Mouse (Mus musculus): ENCODE measurements around the gene Garnl3. TPM values are rescaled to one million over a fixed set of nuclear protein-coding genes. Genes with fewer than 3 reads are reported as not detected.

The Garnl3 gene
- total RNA-seq, 2 experiments from 2014 or later: not detected

DNA sequence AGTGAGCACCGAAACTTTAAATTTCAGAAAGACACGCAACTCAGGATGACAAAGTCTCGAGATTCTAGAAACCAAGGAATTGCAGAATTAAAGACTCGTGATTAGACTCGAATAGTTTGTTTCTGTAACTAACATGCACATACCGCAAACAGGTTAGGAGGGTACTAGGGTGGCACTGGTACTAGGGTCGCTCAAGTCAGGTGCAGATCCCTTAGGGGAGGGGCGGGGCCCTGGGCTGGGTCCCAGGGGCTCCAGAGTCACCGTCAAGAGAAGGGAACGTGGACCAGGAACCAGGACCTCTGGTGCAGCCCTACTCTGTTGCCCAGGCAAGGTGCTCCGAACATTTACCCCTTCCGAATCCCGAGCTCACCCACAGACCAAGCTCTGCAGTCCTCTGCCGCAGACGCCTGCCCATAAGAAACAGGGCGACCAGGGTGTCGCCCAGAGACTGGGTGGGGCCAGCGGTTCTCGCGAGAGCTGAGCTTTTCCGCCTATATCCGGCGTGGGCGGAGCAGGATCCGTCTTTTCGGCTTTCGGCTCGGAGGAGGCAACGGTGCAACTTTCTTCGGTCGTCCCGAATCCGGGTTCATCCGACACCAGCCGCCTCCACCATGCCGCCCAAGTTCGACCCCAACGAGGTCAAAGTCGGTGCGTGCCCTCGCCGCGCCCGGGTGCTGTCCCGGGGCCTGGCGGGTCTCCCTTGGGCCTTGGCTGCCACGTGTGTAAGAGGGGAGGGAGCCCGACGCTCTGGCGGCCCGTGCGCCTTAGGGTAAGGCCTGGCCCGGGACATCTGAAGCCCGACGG, 170.1 kb downstream of the Garnl3 start, which contains the start of the genes Rpl12 and Lrsam1:
TSS of gene Rpl12 (plus strand) at position 368 of the 804 bp plus-strand sequence.
TSS of gene Lrsam1 (minus strand) at position 423 of the 804 bp plus-strand sequence.
- ATAC-seq (replicated peaks; ENCODE audit: low FRiP score, poor library complexity, severe bottlenecking): peak; percentile 95

GRCm38 (mm10) chr2:32960273-32960672, 171.2 kb downstream of the Garnl3 start:
- ATAC-seq (replicated peaks; ENCODE audit: low FRiP score, poor library complexity, severe bottlenecking): no peak

DNA sequence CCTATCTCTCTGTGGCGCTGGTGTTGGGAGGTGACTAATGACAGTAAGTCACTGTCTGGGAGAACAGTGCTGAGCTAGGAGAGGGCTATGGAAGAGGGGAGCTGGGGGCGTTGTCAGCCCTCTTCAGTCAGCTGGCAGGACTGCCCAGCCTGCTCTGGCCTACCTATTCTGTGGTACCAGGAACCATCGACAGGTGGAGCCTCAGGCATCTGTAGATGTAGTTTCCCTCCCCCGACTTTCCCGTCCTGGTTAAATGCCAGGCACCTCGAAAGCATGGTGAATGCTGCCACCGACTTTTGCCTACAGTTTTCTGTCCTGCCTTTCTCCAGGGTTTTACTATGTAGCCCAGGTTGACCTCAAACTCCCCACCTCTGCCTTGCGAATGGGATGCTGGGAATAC, 174.1 kb downstream of the Garnl3 start:
- no peak for ATAC-seq (replicated peaks; ENCODE audit: low FRiP score, poor library complexity, severe bottlenecking)

- no peak for ATAC-seq (replicated peaks; ENCODE audit: low FRiP score, poor library complexity, severe bottlenecking)
Measured at GRCm38 (mm10) chr2:32954581-32954980, 176.9 kb downstream of the Garnl3 start.

- no peak for ATAC-seq (replicated peaks; ENCODE audit: low FRiP score, poor library complexity, severe bottlenecking)
Measured at GRCm38 (mm10) chr2:32947454-32947853, 184.0 kb downstream of the Garnl3 start.

DNA sequence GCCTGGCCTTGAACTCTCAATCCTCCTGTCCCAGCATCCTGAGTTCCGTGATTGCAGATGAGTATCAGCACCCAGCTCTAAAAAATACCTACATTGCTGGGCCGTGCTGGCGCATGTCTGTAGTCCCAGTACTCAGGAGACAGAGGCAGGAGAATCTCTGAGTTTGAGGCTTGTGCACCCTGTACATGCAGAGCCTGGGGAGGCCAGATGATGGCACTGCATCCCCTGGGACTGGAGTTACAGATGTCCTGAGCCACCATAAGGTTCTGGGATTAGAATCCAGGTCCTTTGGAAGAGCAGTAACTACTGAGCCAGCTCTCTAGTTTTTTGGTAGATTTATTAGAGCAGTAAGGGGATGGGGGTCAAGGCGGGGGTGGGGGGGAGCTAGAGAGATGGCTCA, 191.0 kb downstream of the Garnl3 start:
- no peak for ATAC-seq (replicated peaks; ENCODE audit: low FRiP score, poor library complexity, severe bottlenecking)

DNA sequence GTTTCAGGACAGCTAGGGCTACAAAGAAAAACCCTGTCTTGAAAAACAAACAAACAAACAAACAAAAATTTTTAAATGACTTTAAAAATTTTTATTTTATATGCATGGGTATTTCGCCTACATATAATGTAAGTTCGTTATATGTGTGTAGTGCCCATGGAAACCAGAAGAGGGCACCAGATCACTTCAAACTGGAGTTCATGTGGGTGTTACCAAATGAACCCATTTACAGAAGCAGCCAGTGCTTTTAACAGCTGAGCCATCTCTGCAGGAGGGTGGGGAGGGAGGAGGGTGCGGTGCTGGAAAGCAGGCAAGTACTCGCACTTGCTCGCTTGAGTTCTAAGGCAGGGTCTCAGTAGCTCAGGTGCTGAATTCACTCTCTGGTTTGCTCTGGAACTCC, 192.0 kb downstream of the Garnl3 start:
- peak; percentile 64 for ATAC-seq (replicated peaks; ENCODE audit: low FRiP score, poor library complexity, severe bottlenecking)

GRCm38 (mm10) chr2:32938741-32939140, 192.7 kb downstream of the Garnl3 start:
- no peak for ATAC-seq (replicated peaks; ENCODE audit: low FRiP score, poor library complexity, severe bottlenecking)

Other genes starting within 250 kb of the Garnl3 start
- 305 and 430 TPM in 2 replicates for gene Rpl12, start 170.1 kb downstream of the Garnl3 start, total RNA-seq (2015; ENCODE audit: low replicate concordance)
- gene Rpl12, start 170.1 kb downstream of the Garnl3 start, total RNA-seq (2017; ENCODE audit: low replicate concordance): 287 and 320 TPM in 2 replicates
- gene Lrsam1, start 170.0 kb downstream of the Garnl3 start, total RNA-seq (2015; ENCODE audit: low replicate concordance): 3.1 and 6.5 TPM in 2 replicates
- gene Lrsam1, start 170.0 kb downstream of the Garnl3 start, total RNA-seq (2017; ENCODE audit: low replicate concordance): 1.7 and 3.5 TPM in 2 replicates
- 1.2 and 2.3 TPM in 2 replicates for gene Slc2a8, start 149.6 kb downstream of the Garnl3 start, total RNA-seq (2015; ENCODE audit: low replicate concordance)
- gene Slc2a8, start 149.6 kb downstream of the Garnl3 start, total RNA-seq (2017; ENCODE audit: low replicate concordance): 0.34 and 0.98 TPM in 2 replicates
- gene Angptl2, start 84.4 kb upstream of the Garnl3 start, total RNA-seq (2015; ENCODE audit: low replicate concordance): 1.0 TPM in 1 of 2 replicates, not detected in the other
- gene Angptl2, start 84.4 kb upstream of the Garnl3 start, total RNA-seq (2017; ENCODE audit: low replicate concordance): 0.70 TPM in 1 of 2 replicates, not detected in the other
- gene Ralgps1, start 239.8 kb upstream of the Garnl3 start, total RNA-seq (2015; ENCODE audit: low replicate concordance): 0.58 and 0.63 TPM in 2 replicates
- gene Ralgps1, start 239.8 kb upstream of the Garnl3 start, total RNA-seq (2017; ENCODE audit: low replicate concordance): 0.60 and 1.3 TPM in 2 replicates